Mouse (Mus musculus) spleen, postnatal 4 days (tissue): ENCODE data around the gene Rgl2.

Experiments
- DNase-seq, 2 experiments: peaks; one replicate each; pipeline ENCODE4 v3.0.0; 2022; ENCODE audit warnings: low spot score in 2 of 2

Rgl2 gene

DNA sequence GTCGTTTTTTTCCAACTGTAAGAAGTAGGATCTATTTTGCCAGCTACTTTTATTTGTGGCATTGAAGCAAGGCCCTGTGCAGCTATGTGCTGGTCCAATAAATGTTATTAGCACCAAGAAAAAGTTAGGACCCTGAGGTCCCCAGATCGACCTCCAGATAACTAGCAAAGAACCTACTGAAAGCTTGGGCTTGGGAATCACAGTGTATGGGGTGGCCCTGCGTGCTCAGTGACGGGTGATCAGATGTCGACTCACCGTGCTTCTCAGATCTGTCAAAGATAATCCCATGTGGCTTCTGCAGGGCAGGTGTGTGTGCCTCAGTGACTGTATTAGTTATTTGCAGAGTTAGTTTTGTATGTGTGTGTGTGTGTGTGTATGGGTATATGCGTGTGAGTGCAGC lies 8.0 kb upstream of the Rgl2 start:
- no peak for DNase-seq

DNA sequence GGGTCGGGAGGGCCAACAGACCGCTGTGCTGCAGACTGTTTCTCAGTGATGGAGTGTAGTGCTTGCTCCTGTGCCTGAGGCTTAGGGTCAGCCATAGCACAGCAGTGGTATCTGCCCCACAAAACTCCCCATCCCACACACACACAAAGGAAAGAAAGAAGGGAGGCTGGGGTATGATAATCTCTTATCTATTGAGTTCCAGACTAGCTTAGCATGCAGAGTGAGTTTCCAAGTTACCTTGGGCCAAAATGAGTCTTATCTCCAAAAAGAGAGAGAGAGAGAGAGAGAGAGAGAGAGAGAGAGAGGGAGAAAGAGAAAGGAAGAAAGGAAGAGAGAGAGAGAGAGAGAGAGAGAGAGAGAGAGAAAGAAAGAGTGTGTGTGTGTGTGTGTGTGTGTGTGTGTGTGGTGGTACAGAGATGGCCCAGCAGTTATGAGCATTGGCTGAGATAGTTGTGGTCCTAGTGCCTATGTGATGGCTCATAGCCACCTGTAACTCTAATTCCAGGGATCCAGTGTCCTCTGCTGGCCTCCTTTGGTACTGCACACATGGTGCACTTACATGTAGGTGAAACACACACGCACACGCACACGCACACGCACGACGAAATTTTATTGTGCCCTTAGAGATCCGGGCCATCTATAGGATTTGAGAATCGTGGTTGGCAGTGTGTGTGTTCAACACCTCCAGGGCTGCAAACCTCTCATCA lies 4.6 kb upstream of the Rgl2 start:
- peak; percentile 72 to 88 for DNase-seq

DNA sequence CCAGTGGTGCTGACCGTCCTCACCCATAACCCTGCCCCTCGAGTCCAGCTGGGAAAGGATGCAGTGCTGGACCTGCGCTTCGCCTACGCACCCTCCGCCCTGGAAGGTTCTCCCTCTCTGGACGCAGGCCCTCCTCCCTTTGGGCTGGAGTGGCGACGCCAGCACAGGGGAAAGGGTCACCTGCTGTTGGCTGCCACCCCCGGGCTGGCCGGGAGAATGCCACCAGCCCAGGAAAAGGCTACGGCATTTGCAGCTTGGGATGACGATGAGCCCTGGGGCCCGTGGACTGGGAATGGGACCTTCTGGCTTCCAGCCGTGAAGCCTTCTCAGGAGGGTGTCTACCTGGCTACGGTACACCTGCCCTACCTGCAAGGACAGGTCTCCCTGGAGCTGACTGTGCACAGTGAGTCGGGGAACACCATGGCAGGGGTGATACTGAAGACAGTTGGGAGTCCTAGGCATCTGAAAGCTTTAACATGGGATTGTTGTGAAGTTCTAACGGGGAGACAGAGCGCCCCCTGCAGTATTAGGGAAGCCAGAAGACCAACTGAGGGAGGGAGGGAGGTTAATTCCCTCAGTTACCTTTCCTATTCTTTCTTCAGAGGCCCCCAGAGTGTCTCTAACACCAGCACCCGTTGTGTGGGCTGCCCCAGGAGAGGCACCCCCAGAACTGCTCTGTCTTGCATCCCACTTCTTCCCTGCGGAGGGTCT lies 3.8 kb upstream of the Rgl2 start:
- no peak for DNase-seq

DNA sequence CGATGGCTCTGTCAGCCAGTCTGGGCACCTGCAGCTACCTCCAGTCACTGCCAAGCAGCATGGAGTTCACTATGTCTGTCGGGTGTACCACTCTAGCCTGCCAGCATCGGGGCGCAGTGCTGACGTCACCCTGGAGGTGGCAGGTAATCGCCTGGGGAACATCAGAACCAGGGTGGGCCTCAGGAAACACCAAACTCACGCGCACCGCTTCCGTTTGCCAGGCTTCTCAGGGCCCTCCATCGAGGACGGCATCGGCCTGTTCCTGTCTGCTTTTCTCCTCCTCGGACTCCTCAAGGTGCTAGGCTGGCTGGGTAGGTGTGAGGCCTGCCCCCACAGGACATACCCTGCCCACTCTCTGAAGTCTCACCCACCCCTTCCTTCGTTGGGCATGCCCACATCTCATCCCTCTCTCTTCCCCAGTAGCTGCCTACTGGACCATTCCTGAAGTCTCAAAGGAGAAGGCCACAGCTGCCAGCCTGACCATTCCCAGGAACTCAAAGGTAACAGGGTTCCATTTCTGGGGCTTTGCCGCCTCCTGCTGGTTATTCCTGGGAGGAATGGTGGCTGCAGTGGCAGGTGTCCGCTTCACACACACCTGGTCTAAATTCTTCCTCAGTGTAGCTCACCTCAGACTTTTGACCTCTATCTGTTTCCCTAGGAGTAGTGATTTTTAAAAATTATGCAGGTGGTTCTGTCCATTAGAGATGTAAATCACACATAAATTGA lies 3.0 kb upstream of the Rgl2 start:
- DNase-seq = peak in 1 of 2 experiments; percentile 69

DNA sequence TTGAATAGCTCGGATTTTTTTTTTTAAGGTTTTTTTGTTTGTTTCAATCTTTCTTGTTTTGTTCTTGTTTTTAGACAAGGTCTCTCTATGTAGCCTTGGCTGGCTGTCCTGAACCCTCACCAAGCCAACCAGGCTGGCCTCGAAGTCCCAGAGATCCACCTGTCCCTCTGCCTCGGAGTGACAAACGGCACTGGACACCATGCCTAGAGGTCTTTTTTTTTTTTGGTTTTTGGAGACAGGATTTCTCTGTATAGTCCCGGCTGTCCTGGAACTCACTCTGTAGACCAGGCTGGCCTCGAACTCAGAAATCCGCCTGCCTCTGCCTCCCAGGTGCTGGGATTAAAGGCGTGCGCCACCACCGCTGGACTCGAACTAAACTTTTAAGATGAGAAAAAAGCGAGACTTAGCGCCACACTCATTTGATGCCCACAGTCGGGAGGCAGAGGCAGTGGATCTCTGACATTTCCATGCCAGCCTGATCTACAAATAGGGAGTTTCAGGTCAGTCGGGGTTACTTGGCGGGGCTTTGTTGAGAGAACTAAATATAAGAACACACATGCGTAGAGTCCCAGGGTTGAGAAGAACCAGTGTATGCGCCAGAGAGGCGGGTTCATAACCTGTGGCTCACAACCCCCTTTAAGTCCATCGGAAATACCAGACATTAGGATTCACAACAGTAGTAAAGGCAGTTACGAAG lies 944 bp upstream of the Rgl2 start:
- DNase-seq = no peak

DNA sequence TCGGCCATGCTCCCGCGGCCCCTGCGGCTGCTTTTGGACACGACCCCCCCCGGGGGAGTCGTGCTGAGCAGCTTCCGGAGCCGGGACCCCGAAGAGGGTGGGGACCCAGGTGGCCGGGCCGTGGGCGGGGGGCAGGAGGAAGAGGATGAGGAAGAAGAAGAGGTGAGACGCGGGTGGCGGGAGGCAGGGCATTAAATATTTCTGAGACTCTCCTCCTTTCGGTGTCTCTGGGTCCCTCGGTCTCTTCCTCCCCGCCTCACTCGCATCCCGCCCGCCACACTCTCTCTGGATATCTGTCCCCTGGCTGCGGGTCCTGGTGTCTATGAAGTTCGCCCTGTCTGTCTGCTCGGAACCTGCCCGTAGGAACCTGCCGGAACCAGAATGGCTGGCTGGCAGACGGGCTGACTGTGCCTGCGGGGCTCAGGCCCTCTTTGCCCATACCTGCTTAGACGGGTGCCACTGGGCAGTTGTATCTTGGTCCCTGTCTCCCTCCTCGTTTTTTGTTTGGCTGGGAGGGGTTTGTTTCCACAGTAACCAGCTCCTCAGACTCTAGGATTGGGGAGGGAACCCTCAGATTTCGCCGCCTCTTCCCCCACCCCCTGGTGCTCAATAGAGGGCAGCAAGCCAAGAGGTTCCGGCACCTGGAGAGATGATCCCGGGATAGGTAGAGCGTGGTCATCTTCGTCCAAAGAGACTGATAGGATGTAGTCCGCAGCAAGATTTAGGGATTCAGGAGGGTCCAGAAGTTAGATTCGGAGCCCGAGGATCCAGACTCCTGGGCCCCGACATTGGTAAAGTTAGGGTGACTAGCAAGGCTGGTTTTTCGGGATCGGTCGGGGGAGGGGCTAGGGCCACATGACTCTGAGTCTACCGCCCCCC lies 1.2 kb downstream of the Rgl2 start:
- peak in 1 of 2 experiments; percentile 82 for DNase-seq

DNA sequence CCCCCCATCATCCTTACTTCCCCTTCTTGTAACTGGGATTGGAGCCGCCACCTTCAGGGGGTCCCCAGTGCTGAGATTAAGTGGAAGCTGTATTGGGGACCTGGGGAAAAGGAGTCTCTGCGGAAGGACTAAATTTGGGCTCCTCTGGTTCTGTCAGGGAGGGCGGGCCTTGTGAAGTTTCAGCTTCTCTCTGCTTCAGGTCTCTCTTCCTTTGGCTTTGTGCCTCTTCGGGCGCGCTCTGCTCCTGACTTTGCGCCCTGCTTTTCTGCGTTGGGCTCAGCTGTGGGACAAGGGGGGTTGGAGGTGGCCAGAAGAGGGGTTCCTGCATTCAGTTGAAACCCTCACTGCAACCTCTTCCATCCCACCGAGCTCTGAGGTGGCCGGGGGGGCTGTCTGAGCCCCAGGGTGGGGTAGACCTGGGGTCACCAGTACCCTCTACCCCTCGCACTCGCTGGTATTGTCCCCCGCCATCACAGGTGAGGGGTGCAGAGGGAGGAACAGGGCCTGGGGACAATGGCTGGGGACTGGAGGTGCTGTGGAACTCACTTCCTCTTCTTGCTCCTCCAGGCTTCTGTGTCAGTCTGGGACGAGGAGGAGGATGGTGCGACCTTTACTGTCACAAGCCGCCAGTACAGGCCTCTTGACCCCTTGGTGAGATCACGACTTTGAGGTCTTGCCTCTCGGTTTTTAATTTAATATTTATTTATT lies 2.0 kb downstream of the Rgl2 start:
- DNase-seq = peak in 1 of 2 experiments; percentile 67

DNA sequence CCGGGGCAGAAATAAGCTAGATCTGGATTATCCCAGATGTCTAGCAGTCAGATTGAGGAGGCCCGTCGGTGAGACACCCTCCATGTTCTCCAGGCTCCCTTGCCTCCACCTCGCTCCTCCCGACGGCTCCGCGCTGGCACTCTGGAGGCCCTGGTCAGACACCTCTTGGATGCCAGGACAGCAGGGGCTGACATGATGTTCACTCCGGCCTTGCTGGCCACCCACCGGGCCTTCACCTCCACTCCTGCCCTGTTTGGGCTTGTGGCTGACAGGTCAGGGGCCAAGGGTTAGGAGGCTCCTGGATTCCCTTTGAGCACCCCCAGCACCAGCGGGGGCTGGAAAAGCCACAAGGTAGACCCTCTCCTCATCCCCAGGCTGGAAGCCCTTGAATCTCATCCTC lies 2.6 kb downstream of the Rgl2 start:
- DNase-seq = peak in 1 of 2 experiments; percentile 65

DNA sequence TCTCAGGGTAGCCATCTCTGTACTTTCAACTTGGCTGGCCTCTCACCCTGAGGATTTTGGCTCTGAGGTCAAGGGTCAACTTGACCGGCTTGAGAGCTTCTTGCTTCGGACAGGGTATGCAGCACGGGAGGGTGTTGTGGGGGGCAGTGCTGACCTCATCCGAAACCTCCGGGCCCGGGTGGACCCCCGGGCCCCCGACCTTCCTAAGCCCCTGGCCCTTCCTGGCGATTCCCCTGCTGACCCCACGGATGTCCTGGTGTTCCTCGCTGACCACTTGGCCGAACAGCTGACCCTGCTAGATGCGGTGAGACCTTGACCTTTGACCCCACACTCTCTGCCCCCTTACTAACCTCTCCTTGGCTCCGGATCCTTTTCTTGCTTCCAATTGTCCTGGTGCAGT lies 3.1 kb downstream of the Rgl2 start:
- DNase-seq = peak in 1 of 2 experiments; percentile 63

DNA sequence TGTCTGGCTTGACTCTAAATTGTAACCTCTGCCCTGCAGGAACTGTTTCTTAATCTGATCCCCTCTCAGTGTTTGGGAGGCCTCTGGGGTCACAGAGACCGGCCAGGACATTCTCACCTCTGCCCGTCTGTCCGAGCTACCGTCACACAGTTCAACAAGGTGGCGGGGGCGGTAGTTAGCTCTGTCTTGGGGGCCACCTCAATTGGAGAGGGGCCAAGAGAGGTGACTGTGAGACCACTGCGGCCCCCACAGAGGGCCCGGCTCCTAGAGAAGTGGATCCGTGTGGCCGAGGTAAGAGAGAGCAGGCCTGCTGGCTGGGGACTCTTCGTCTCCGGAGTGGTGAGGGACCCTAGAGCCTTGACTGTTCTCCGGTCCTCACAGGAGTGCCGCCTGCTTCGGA lies 3.6 kb downstream of the Rgl2 start:
- DNase-seq = peak in 1 of 2 experiments; percentile 60

DNA sequence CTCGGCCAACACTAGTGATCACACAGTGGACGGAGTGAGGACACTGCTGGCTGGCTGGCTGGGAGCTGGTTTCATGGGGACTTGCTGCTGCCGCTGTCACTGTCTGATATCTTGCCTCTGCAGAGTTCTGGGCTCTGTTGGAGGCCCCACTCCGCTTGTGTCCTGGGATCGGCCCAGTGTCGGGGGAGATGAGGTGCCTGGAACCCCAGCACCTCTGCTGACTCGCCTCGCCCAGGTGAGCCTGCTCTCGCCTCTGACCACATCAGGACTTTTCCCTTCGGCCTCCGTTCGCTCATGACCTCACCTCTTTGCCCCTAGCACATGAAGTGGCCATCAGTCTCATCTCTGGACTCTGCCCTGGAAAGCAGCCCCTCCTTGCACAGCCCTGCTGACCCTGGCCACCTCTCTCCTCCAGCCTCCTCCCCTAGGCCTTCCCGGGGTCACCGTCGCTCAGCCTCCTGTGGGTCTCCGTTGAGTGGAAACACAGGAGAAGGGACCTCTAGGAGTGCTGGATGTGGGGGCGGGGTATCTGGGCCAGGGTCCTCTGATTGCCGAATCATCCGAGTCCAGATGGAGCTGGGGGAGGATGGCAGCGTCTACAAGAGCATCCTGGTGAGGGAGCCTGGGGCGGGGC lies 6.2 kb downstream of the Rgl2 start:
- DNase-seq = peak in 1 of 2 experiments; percentile 64

DNA sequence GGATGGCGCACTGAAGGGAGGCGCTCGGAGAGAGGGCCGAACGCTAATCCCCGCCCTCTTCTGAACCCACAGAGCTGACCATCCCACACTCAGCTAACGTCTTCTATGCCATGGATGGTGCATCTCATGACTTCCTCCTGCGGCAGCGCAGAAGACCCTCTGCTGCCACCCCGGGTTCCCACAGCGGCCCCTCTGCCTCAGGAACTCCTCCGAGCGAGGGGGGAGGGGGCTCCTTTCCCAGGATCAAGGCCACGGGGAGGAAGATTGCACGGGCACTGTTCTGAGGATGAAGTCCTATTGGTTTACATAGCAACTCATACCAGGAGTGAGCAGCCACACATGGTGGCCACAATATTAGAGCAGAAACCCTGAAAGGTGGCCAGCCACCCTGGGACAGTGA lies 7.7 kb downstream of the Rgl2 start:
- no peak for DNase-seq

DNA sequence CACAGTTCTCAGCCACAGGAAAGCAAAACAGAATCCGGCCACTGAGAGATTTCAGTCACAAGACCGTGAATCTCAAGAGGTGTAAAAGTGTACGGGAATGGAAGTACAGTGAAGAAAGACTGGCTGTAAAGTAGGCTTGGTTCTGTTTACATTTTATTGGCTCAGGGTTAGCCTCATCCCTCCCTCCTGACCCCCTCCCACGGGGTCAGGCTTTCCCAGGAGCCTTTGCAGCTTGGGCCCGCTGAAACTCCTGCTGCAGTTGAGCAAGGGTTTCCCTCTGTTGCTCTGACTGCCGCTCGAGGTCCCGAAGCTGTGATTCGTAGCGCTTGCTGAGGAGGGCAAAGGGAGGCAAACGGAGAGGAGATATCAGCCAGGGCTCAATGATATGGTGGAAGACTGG lies 9.4 kb downstream of the Rgl2 start:
- no peak for DNase-seq

DNA sequence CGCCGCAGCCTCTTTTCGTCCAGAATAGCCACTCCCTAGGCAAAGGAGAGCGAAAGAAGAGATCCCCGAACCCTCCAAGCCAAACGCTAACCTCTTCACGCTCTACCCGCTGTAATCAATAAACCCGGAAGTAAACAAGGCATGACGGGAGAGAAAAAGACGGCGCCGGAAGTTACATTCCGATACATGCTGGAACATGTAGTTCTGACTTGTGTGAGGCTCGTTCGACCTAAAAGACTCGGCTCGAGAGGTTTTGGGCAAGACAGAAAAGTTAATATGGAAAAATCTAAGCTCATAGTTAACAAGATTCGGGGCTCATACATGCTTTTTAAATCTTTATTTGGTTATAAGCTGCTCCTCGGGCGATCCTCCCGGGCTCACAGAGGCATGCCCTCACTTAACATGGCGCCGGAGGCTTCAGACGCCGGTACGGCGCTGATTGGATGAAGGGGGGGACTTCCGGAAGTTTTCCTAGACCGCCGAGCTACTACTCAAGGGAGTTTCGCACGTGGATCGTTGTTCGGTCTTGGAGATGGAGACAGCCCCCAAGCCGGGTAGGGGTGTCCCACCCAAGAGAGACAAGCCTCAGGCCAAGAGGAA lies 11.0 kb downstream of the Rgl2 start, which contains the start of the genes Pfdn6 and Wdr46:
TSS of gene Pfdn6 (minus strand) at position 138 of the 600 bp plus-strand sequence.
TSS of gene Wdr46 (plus strand) at position 455 of the 600 bp plus-strand sequence.
- peak; percentile 84 to 92 for DNase-seq

DNA sequence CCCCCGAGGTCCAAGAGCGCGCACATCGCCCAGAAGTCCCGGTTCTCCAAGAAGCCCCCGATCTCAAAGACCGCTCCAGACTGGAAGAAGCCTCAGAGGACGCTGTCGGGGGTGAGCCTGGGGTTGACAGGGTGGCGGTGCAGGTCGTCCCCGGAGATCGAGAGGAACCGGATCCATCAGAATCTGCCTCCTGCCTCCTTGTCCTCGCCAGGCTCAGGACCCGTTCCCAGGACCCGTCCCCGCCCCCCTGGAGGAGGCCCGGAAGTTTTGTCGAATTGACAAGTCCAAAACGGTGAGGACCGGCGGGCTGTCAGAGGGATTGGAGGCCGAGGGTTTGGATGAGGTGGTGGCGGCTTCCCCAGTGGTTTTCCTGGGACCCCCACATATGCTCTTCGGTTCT lies 11.6 kb downstream of the Rgl2 start:
- DNase-seq = peak in 1 of 2 experiments; percentile 75

DNA sequence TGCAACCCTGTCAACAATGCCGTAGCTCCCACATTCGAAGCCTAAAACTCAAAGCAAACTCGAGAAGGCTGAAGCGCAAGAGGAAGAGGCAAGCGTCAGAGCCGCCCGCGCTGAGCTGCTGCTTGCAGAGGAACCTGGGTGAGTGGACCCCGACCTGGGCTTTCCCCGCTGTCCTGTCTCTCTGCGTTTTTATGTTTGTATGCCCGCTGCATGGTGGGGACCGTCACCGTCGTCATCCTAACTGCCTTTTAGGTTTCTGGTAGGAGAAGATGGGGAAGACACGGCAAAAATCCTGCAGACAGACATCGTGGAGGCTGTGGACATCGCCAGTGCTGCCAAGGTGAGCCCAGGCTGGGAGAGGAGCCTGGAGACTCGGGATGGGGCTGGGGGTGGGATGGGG lies 12.0 kb downstream of the Rgl2 start:
- peak in 1 of 2 experiments; percentile 63 for DNase-seq

DNA sequence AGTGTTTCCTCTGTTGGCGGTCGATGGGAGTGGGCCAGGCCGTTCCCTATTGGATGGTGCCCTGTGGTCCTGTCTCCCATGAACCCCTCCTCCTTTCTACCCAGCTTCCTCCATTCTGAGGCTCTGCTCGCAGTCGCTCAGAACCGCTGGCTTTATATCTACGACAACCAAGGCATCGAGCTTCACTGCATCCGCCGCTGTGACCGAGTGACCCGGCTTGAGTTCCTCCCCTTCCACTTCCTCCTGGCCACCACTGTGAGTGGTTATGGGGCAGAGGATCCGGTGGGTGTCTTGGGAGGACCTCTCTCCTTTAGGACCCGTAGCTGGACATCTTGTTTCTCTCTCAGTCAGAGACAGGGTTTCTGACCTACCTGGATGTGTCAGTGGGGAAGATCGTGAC lies 14.1 kb downstream of the Rgl2 start:
- no peak for DNase-seq

DNA sequence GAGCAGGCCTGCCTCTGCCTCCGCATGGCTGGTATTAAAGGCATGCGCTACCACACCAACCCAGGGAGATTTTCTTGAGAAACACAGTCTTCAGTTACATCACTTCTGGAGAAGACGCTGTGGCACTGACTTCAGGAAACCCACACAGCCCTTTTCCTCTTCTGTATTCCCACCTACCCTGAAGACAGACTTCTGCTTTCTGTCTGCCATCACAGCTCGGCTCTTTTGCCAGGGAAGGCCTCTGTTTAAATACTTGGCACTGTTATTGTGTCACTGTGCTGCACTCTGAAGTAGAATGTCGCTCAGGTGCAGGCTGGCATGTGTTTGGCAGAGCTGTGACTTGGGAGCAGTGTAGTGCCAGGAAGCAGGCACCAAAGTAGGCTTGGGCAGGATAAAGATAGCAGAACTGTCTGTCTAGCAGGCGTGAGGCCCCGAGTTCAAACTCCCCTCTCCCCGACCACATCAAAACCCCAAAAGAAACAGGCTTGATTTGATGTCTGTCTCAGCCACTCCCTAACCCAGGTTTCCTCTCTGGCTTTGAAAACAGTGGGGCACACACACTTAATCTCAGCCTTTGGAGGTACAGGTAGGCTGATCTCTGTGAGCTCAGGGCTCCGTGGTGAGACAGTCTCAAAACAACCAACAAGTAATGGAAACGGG lies 18.2 kb downstream of the Rgl2 start:
- no peak for DNase-seq
